Mouse (Mus musculus): Measurements from ENCODE around the gene Hist1h3c.

DNA sequence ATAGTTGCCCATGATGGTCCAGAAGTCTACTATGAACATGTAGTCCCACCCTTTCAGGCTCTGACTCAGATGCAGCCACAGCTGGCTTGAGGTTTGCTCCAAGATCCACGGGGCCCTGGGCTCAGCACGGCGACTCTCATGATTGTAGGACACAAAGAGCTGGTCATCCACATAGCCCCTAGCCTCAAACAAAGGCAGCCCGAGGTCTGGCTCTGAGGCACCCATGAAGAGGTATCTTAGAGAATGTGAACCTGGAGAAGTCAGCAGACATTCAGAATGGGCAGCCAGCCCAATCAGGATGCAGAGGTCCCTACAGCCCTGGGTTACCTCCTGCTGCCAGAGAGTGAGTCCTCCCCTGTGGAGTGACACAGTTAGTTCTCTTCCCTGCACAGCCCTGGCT is 37.4 kb downstream of the Hist1h3c start:
- no peak for TF ChIP-seq POLR2A (IDR thresholded peaks at IDR 0.05; ENCODE audit: borderline replicate concordance, extremely low read depth, low read depth, low read length)
- no peak for TF ChIP-seq CTCF (IDR thresholded peaks at IDR 0.05; ENCODE audit: insufficient read depth, low read length)
